Mouse (Mus musculus) hindbrain, embryonic 14.5 days (tissue): ENCODE data around the gene Gm13272. TPM values are rescaled to one million over a fixed set of nuclear protein-coding genes. Genes with fewer than 3 reads are reported as not detected.
"Not testable (repeated sequence)": the region's sequence is repeated elsewhere in the genome, so short reads cannot be mapped to it uniquely, and the experiment has no call there.

Experiments used
- ATAC-seq: fragments of 200-750 bp; cut with Nextera tagmentation; 2 replicates; pipeline ENCODE4 v1.8.0; 2017; ENCODE audit warnings: moderate number of reproducible peaks, mild to moderate bottlenecking, moderate TSS enrichment, moderate library complexity; ENCODE audit not compliant: low FRiP score
- DNase-seq: peaks from one replicate; pipeline ENCODE4 v3.0.0-alpha.2; 2015; ENCODE audit warnings: low spot score
- H3K27ac ChIP-seq: fragments of 300-500 bp; sonication (generic); 2 replicates; pipeline ENCODE4 v1.5.1; 2014; ENCODE audit warnings: mild to moderate bottlenecking, moderate library complexity
- H3K27me3 ChIP-seq: fragments of 300-500 bp; sonication (generic); 2 replicates; pipeline ENCODE4 v1.6.1; 2014; ENCODE audit warnings: mild to moderate bottlenecking, low read length, mixed read lengths; ENCODE audit not compliant: control insufficient read depth, insufficient read depth
- H3K36me3 ChIP-seq: fragments of 300-500 bp; sonication (generic); replicated peaks from 2 replicates; pipeline ENCODE4 v1.6.1; 2014; ENCODE audit not compliant: control insufficient read depth, insufficient read depth
- H3K4me1 ChIP-seq: fragments of 300-500 bp; sonication (generic); replicated peaks from 2 replicates; pipeline ENCODE4 v1.6.1; 2014; ENCODE audit warnings: antibody characterized with exemption, low read length, mixed read lengths; ENCODE audit not compliant: control insufficient read depth, insufficient read depth
- H3K4me2 ChIP-seq: fragments of 300-500 bp; sonication (generic); replicated peaks from 2 replicates; pipeline ENCODE4 v1.6.1; 2014; ENCODE audit warnings: mild to moderate bottlenecking, moderate library complexity
- H3K4me3 ChIP-seq: fragments of 300-500 bp; sonication (generic); replicated peaks from 2 replicates; pipeline ENCODE4 v1.5.1; 2014; ENCODE audit warnings: mild to moderate bottlenecking, low read length
- H3K9ac ChIP-seq: fragments of 300-500 bp; sonication (generic); 2 replicates; pipeline ENCODE4 v1.6.1; 2014
- H3K9me3 ChIP-seq: fragments of 300-500 bp; sonication (generic); 2 replicates; pipeline ENCODE4 v1.6.1; 2016; ENCODE audit warnings: low read length; ENCODE audit not compliant: control insufficient read depth
- WGBS: fragments of 180-500 bp; shearing (Covaris S2); extraction: QIAGEN DNeasy Blood & Tissue Kit; methylation state at CpG from one replicate; pipeline ENCODE4 v1.1.7; 2014; 5-methylcytosine and 5-hydroxymethylcytosine counted together
- polyA plus RNA-seq: library from polyadenylated mRNA; unstranded; fragments of >200 nt; fragmentation: Nextera tagmentation; extraction: Ambion mirVana; gene quantifications from 2 replicates; pipeline ENCODE4 v1.2.1, GENCODE M21; 2014

Gene Gm13272
- polyA plus RNA-seq, 1 experiment from 2014 or later, result not detected

GRCm38 (mm10) chr4:88757628-88758031 is 22.0 kb upstream of the Gm13272 start:
- Histone ChIP-seq H3K4me2 (peak overlapping the region; percentile 66), H3K4me3 (peak overlapping the region; percentile 35), H3K9ac (peak overlapping the region; percentile 61), H3K27ac (peak overlapping the region; percentile 70)
- peak; percentile 80 for DNase-seq
- 1% methylated on average over 19 of the region's 21 CpGs for WGBS
- ATAC-seq, result peak; percentile 100
- not testable (repeated sequence) for H3K27me3 ChIP-seq, H3K4me1 ChIP-seq, H3K9me3 ChIP-seq, H3K36me3 ChIP-seq

GRCm38 (mm10) chr4:88758751-88759150 is 20.9 kb upstream of the Gm13272 start:
- not testable (repeated sequence) for H3K4me1 ChIP-seq, H3K9ac ChIP-seq, H3K27ac ChIP-seq, H3K9me3 ChIP-seq, ATAC-seq, H3K27me3 ChIP-seq, DNase-seq, H3K36me3 ChIP-seq, H3K4me3 ChIP-seq, H3K4me2 ChIP-seq
- 83% methylated on average over 9 of the region's 9 CpGs for WGBS

GRCm38 (mm10) chr4:88759610-88760268 is 19.9 kb upstream of the Gm13272 start, which contains the start of gene Gm13283:
Gene Gm13283 (plus strand): TSS chr4:88760119.
- Histone ChIP-seq H3K4me2 (peak within 1 kb of the TSS; percentile 60), H3K4me3 (peak within 1 kb of the TSS; percentile 22)
- not testable (repeated sequence) for H3K36me3 ChIP-seq, H3K9ac ChIP-seq, H3K27ac ChIP-seq, H3K27me3 ChIP-seq, ATAC-seq, DNase-seq, H3K9me3 ChIP-seq, H3K4me1 ChIP-seq
- WGBS, result 26% methylated on average over 7 of the region's 14 CpGs

- DNase-seq, result peak; percentile 47
- not testable (repeated sequence) for H3K27ac ChIP-seq, H3K27me3 ChIP-seq, H3K36me3 ChIP-seq, ATAC-seq, H3K9me3 ChIP-seq, H3K4me1 ChIP-seq, H3K9ac ChIP-seq
- Histone ChIP-seq H3K4me2 (peak overlapping the region; percentile 60), H3K4me3 (peak overlapping the region; percentile 22)
- WGBS, result 0% methylated on average over 14 of the region's 28 CpGs
Observed at GRCm38 (mm10) chr4:88760431-88760830, 19.2 kb upstream of the Gm13272 start.

- ATAC-seq, H3K27ac ChIP-seq, H3K4me3 ChIP-seq, H3K4me2 ChIP-seq, H3K4me1 ChIP-seq, H3K27me3 ChIP-seq, DNase-seq, H3K9ac ChIP-seq, H3K9me3 ChIP-seq, H3K36me3 ChIP-seq: not testable (repeated sequence)
- 80% methylated on average over 6 of the region's 8 CpGs for WGBS
Observed at GRCm38 (mm10) chr4:88761776-88762175, 17.9 kb upstream of the Gm13272 start.

GRCm38 (mm10) chr4:88762341-88762740 is 17.3 kb upstream of the Gm13272 start:
- H3K4me3 ChIP-seq, result not testable (repeated sequence)
- WGBS, result 55% methylated on average over 9 of the region's 9 CpGs

GRCm38 (mm10) chr4:88763384-88764018 is 16.1 kb upstream of the Gm13272 start:
- H3K27ac ChIP-seq, H3K36me3 ChIP-seq, H3K27me3 ChIP-seq, ATAC-seq, H3K9ac ChIP-seq, H3K9me3 ChIP-seq, H3K4me1 ChIP-seq: not testable (repeated sequence)
- Histone ChIP-seq H3K4me2 (peak overlapping the region; percentile 56), H3K4me3 (peak overlapping the region; percentile 31)
- 4% methylated on average over 22 of the region's 42 CpGs for WGBS
- peak; percentile 56 for DNase-seq

More at GRCm38 (mm10) chr4:88762341-88762740, 17.3 kb upstream of the Gm13272 start:
- H3K9ac ChIP-seq, H3K4me1 ChIP-seq, H3K36me3 ChIP-seq, H3K27ac ChIP-seq, H3K9me3 ChIP-seq, DNase-seq, ATAC-seq, H3K4me2 ChIP-seq, H3K27me3 ChIP-seq: not testable (repeated sequence)

- WGBS, result no CpG with 5 or more reads among the region's 32 CpGs
- H3K4me1 ChIP-seq, H3K27me3 ChIP-seq, DNase-seq, H3K9ac ChIP-seq, H3K9me3 ChIP-seq, H3K27ac ChIP-seq, ATAC-seq, H3K4me2 ChIP-seq, H3K36me3 ChIP-seq, H3K4me3 ChIP-seq: not testable (repeated sequence)
Observed at GRCm38 (mm10) chr4:88773534-88773933, 6.1 kb upstream of the Gm13272 start, which contains the start of gene Gm13290. Gene Gm13290 (plus strand): TSS chr4:88773834.

GRCm38 (mm10) chr4:88776622-88777021 is 3.0 kb upstream of the Gm13272 start, which contains the start of gene Gm13289:
Gene Gm13289 (plus strand): TSS chr4:88776922.
- WGBS, result no CpG with 5 or more reads among the region's 29 CpGs
- not testable (repeated sequence) for H3K9me3 ChIP-seq, H3K4me2 ChIP-seq, H3K4me3 ChIP-seq, DNase-seq, H3K9ac ChIP-seq, ATAC-seq, H3K27ac ChIP-seq, H3K27me3 ChIP-seq, H3K36me3 ChIP-seq, H3K4me1 ChIP-seq
